ENCODE assay signal across 9 mouse cellular contexts in genomic region chr5:30588301-30588968, GRCm38 (mm10). TPM values are rescaled to one million over a fixed set of nuclear protein-coding genes. Genes with fewer than 3 reads are reported as not detected.
DNase-seq lines count a peak whose midpoint lies in the region; ATAC-seq and TF ChIP-seq lines count a peak whose summit lies in the region.
"Had no signal": no experiment of that assay in that cellular context is flagged by ENCODE, and none has a peak within 500 bp of the region (broad histone marks: within the 10 kb centered on the region; RNA-seq: fewer than 3 reads in every experiment).

No protein-coding gene starts in this region.

- peak overlapping the region; percentile 96 for H3K4me2 ChIP-seq in hindbrain, embryonic 12.5 days (replicated peaks)
- peak overlapping the region; percentile 61 for H3K4me2 ChIP-seq in liver, embryonic 13.5 days

- H3K4me3 ChIP-seq in gastrocnemius, adult 2 months: peak overlapping the region; percentile 67
- H3K4me3 ChIP-seq in G1E (ENCODE audit: low read depth, low read length): 0 out of 2 replicates have a peak overlapping the region, but pooled peaks have one; percentile 23
- H3K4me3 ChIP-seq in hindbrain, embryonic 12.5 days: peak overlapping the region; percentile 51
- H3K4me3 ChIP-seq in liver, embryonic 13.5 days (replicated peaks): peak overlapping the region; percentile 42

- no peaks in the 10 kb centered on the region for H3K4me1 ChIP-seq in G1E (ENCODE audit: insufficient read depth, low read depth, low read length)
- peaks cover 10% of the 10 kb centered on the region for H3K4me1 ChIP-seq in hindbrain, embryonic 12.5 days
- peaks cover 9% of the 10 kb centered on the region for H3K4me1 ChIP-seq in liver, embryonic 13.5 days (replicated peaks)

- TF ChIP-seq CTCF in gastrocnemius, adult 2 months (IDR thresholded peaks at IDR 0.05): no peak
- TF ChIP-seq CTCF in G1E (IDR thresholded peaks at IDR 0.05; ENCODE audit: low read depth, low read length): no peak

- intact Hi-C loops in gastrocnemius, adult 2 months (cut with DNase I): no loop called here
- intact Hi-C loops in gastrocnemius, postnatal 36 days (cut with DNase I): no loop called here

- H3K27ac ChIP-seq in gastrocnemius, adult 2 months: 0 out of 2 replicates have a peak overlapping the region, but pooled peaks have one; percentile 24
- H3K27ac ChIP-seq in hindbrain, embryonic 12.5 days: peak overlapping the region; percentile 49
- no peak overlapping the region for H3K27ac ChIP-seq in liver, embryonic 13.5 days

- H3K36me3 ChIP-seq in G1E (replicated peaks): no peaks in the 10 kb centered on the region
- no peaks in the 10 kb centered on the region for H3K36me3 ChIP-seq in hindbrain, embryonic 12.5 days
- no peaks in the 10 kb centered on the region for H3K36me3 ChIP-seq in liver, embryonic 13.5 days

- H3K27me3 ChIP-seq in G1E (ENCODE audit: insufficient read depth, low read length): peaks cover 7% of the 10 kb centered on the region
- peaks cover 53% of the 10 kb centered on the region for H3K27me3 ChIP-seq in hindbrain, embryonic 12.5 days
- H3K27me3 ChIP-seq in liver, embryonic 13.5 days: peaks cover 80% of the 10 kb centered on the region

- DNase-seq in gastrocnemius, adult 2 months: no peak
- no peak for DNase-seq in gastrocnemius, postnatal 36 days
- DNase-seq in G1E (ENCODE audit: low spot score): no peak
- peak; percentile 13 for DNase-seq in embryo, embryonic 9.5 days (ENCODE audit: extremely low spot score)
- no peak for DNase-seq in liver, embryonic 13.5 days
- peak; percentile 60 for DNase-seq in retina, postnatal 1 day
- no peak for DNase-seq in ovary, adult 18-20 months (ENCODE audit: low spot score)

- peak overlapping the region; percentile 68 for H3K9ac ChIP-seq in hindbrain, embryonic 12.5 days
- H3K9ac ChIP-seq in liver, embryonic 13.5 days: no peak overlapping the region

- peaks cover 3% of the 10 kb centered on the region; the same call in 1 of the 2 replicates for H3K9me3 ChIP-seq in G1E (replicated peaks)
- no peaks in the 10 kb centered on the region for H3K9me3 ChIP-seq in hindbrain, embryonic 12.5 days (replicated peaks)
- H3K9me3 ChIP-seq in liver, embryonic 13.5 days (replicated peaks): no peaks in the 10 kb centered on the region

- ATAC-seq in G1E (ENCODE audit: extremely low read depth, insufficient number of reproducible peaks, low FRiP score, poor library complexity, severe bottlenecking): no peak
- peak; percentile 65 for ATAC-seq in hindbrain, embryonic 12.5 days (ENCODE audit: low FRiP score)
- 0 out of 2 replicates have a peak, but pooled peaks have one; percentile 18 for ATAC-seq in liver, embryonic 13.5 days (ENCODE audit: low read depth)

- under 1% methylated on average over 60 of the region's 70 CpGs for WGBS in hindbrain, embryonic 12.5 days
- 2% methylated on average over 70 of the region's 70 CpGs for WGBS in liver, embryonic 13.5 days (ENCODE audit: insufficient replicate concordance)

RNA-seq across cellular contexts. Expression of gene Kcnk3, which starts 0.5 kb away (rescaled TPM):
- under 1 TPM; 0.26 to 0.33 TPM for total RNA-seq in gastrocnemius, adult 2 months (2021)
- under 1 TPM; 0.44 to 0.46 TPM for total RNA-seq in gastrocnemius, postnatal 36 days (2021)
- total RNA-seq in G1E (2014; fragmentation: Nextera tagmentation): not detected in 2 replicates
- 0.06 and 0.16 TPM in 2 replicates for total RNA-seq in G1E (2017)
- polyA plus RNA-seq in G1E (2012): not detected in 2 replicates
- polyA plus RNA-seq in hindbrain, embryonic 12.5 days (2016; fragmentation: Nextera tagmentation; extraction: Ambion mirVana): 1.5 and 1.6 TPM in 2 replicates
- 0.13 and 0.30 TPM in 2 replicates for polyA plus RNA-seq in liver, embryonic 13.5 days (2015; fragmentation: Nextera tagmentation; extraction: Ambion mirVana)
- total RNA-seq: MEL had no signal

RNA-seq across cellular contexts. Expression of gene Cib4, which starts 42.8 kb away (rescaled TPM):
- not detected for total RNA-seq in gastrocnemius, adult 2 months (2021)
- not detected for total RNA-seq in gastrocnemius, postnatal 36 days (2021)
- total RNA-seq in G1E (2014; fragmentation: Nextera tagmentation) (not detected in 2 replicates), G1E (2017) (not detected in 2 replicates)
- polyA plus RNA-seq in G1E (2012): not detected in 2 replicates
- not detected in 2 replicates for polyA plus RNA-seq in hindbrain, embryonic 12.5 days (2016; fragmentation: Nextera tagmentation; extraction: Ambion mirVana)
- not detected in 2 replicates for polyA plus RNA-seq in liver, embryonic 13.5 days (2015; fragmentation: Nextera tagmentation; extraction: Ambion mirVana)
- total RNA-seq: MEL had no signal

RNA-seq across cellular contexts. Expression of gene Slc35f6, which starts 59.3 kb away (rescaled TPM):
- 10 to 100 TPM; 12.7 to 14.2 TPM for total RNA-seq in gastrocnemius, adult 2 months (2021)
- total RNA-seq in gastrocnemius, postnatal 36 days (2021): 10 to 100 TPM; 11.3 to 12.6 TPM
- total RNA-seq in G1E (2014; fragmentation: Nextera tagmentation) (10.1 and 10.6 TPM in 2 replicates), G1E (2017) (11.9 and 13.0 TPM in 2 replicates)
- 14.2 and 15.3 TPM in 2 replicates for polyA plus RNA-seq in G1E (2012)
- 28.2 and 29.3 TPM in 2 replicates for polyA plus RNA-seq in hindbrain, embryonic 12.5 days (2016; fragmentation: Nextera tagmentation; extraction: Ambion mirVana)
- polyA plus RNA-seq in liver, embryonic 13.5 days (2015; fragmentation: Nextera tagmentation; extraction: Ambion mirVana): 10.2 and 10.6 TPM in 2 replicates

Comparison
In these comparisons a context has a peak if more than half of its experiments do, and no peak if none do; other contexts are left out.
1. DNase-seq: peak in embryo, embryonic 9.5 days (single experiment) and retina, postnatal 1 day (single experiment); none in gastrocnemius, adult 2 months (single experiment), gastrocnemius, postnatal 36 days (0 of 2), G1E (single experiment), liver, embryonic 13.5 days (single experiment) and ovary, adult 18-20 months (single experiment).
2. Peak in every context shown above with its lines, with median percentiles within 50 percentile points of each other: H3K4me3 ChIP-seq.